In genomic region chr4:134730106-134730505, GRCm38 (mm10) we compare ENCODE assay signal across 10 mouse cellular contexts. TPM values are rescaled to one million over a fixed set of nuclear protein-coding genes. Genes with fewer than 3 reads are reported as not detected.
DNase-seq lines count a peak whose midpoint lies in the region; ATAC-seq lines count a peak whose summit lies in the region.
"Had no signal": no experiment of that assay in that cellular context is flagged by ENCODE, and none has a peak within 500 bp of the region (broad histone marks: within the 10 kb centered on the region; RNA-seq: fewer than 3 reads in every experiment).

No protein-coding gene starts in this region.

- no peaks in the 10 kb centered on the region for H3K36me3 ChIP-seq in heart, embryonic 16.5 days (ENCODE audit: control insufficient read depth, insufficient read depth)

- no peaks in the 10 kb centered on the region for H3K9me3 ChIP-seq in heart, embryonic 16.5 days (replicated peaks; ENCODE audit: control insufficient read depth, low read length)

- WGBS in heart, embryonic 16.5 days: 5% methylated on average over 8 of the region's 8 CpGs

- intact Hi-C loops in heart, postnatal 25 days (cut with DNase I): no loop called here

- H3K4me1 ChIP-seq in heart, embryonic 16.5 days (ENCODE audit: control insufficient read depth, insufficient read depth, low read length): peaks cover 22% of the 10 kb centered on the region

- peak overlapping the region; percentile 19; the same call in 1 of the 2 replicates for H3K4me2 ChIP-seq in heart, embryonic 16.5 days (ENCODE audit: low read depth, low read length)

- 0 out of 2 replicates have a peak, but pooled peaks have one; percentile 34 for ATAC-seq in heart, embryonic 16.5 days (replicated peaks; ENCODE audit: extremely low read depth, insufficient read depth, low FRiP score)

- H3K27ac ChIP-seq in heart, embryonic 16.5 days (ENCODE audit: low read length): no peak overlapping the region

- no peak overlapping the region for H3K9ac ChIP-seq in heart, embryonic 16.5 days (ENCODE audit: low read length)

- no peaks in the 10 kb centered on the region for H3K27me3 ChIP-seq in heart, embryonic 16.5 days (ENCODE audit: control insufficient read depth, insufficient read depth, low read length)

- H3K4me3 ChIP-seq in heart, embryonic 16.5 days (ENCODE audit: low read length): no peak overlapping the region
- H3K4me3 ChIP-seq: myocyte had no signal

- peak; percentile 49 to 53 for DNase-seq in heart, adult 18-20 months
- DNase-seq in heart, postnatal 25 days (ENCODE audit: low spot score): no peak
- DNase-seq in WW6 (ENCODE audit: low read depth, low spot score) (peak; percentile 59), MN1 (ENCODE audit: low spot score) (no peak)
- DNase-seq in lung, postnatal 10 days: peak; percentile 53
- DNase-seq in urinary bladder, postnatal 25 days (ENCODE audit: low spot score): no peak
- no peak for DNase-seq in left cerebral cortex, adult 11 months (ENCODE audit: low spot score)
- DNase-seq: cerebellum, adult 11 months had no signal

RNA-seq across cellular contexts. Expression of gene Man1c1, which starts 26.0 kb away (rescaled TPM):
- total RNA-seq in heart, adult 18-20 months (2021): 10 to 100 TPM; 26.9 to 28.3 TPM
- total RNA-seq in heart, postnatal 25 days (2021): 10 to 100 TPM; 21.0 to 25.0 TPM
- 4.4 and 5.1 TPM in 2 replicates for polyA plus RNA-seq in heart, embryonic 16.5 days (2015; fragmentation: Nextera tagmentation; extraction: Ambion mirVana)

RNA-seq across cellular contexts. Expression of gene Ldlrap1, which starts 37.7 kb away (rescaled TPM):
- 1 to 10 TPM; 7.7 to 9.8 TPM for total RNA-seq in heart, adult 18-20 months (2021)
- 10 to 100 TPM; 14.1 to 15.5 TPM for total RNA-seq in heart, postnatal 25 days (2021)
- 14.7 and 15.8 TPM in 2 replicates for polyA plus RNA-seq in heart, embryonic 16.5 days (2015; fragmentation: Nextera tagmentation; extraction: Ambion mirVana)

Comparison
In these comparisons a context has a peak if more than half of its experiments do, and no peak if none do; other contexts are left out.
1. DNase-seq: peak in heart, adult 18-20 months (2 of 2), WW6 (single experiment) and lung, postnatal 10 days (single experiment); none in heart, postnatal 25 days (single experiment), urinary bladder, postnatal 25 days (single experiment), left cerebral cortex, adult 11 months (single experiment) and MN1 (single experiment).